Mouse (Mus musculus): ENCODE data around the gene Plekha8. TPM values are rescaled to one million over a fixed set of nuclear protein-coding genes. Genes with fewer than 3 reads are reported as not detected.

The Plekha8 gene
- polyA plus RNA-seq, 2 experiments: 1.7 to 2.6 TPM

- WGBS (ENCODE audit: insufficient replicate concordance): 62% methylated on average over 7 of the region's 7 CpGs
- no peaks in the 10 kb centered on the region for H3K9me3 ChIP-seq (ENCODE audit: control insufficient read depth, low read length)
- no peak overlapping the region for H3K27ac ChIP-seq
- DNase-seq (ENCODE audit: low read depth in 3 of 3, low spot score in 3 of 3): no peak
- H3K36me3 ChIP-seq (replicated peaks; ENCODE audit: control insufficient read depth, insufficient read depth, low read depth): no peaks in the 10 kb centered on the region
- no peak overlapping the region for H3K4me3 ChIP-seq (ENCODE audit: insufficient read depth in 1 of 2, low read depth in 2 of 2, low read length in 2 of 2)
- ATAC-seq (ENCODE audit: insufficient read depth): no peak
- TF ChIP-seq EP300 (IDR thresholded peaks at IDR 0.05; ENCODE audit: low read depth) (no peak), CTCF (IDR thresholded peaks at IDR 0.05; ENCODE audit: low read depth) (no peak)
- no peaks in the 10 kb centered on the region for H3K4me1 ChIP-seq (replicated peaks; ENCODE audit: control insufficient read depth in 2 of 2, insufficient read depth in 2 of 2, low read length in 1 of 2)
- H3K27me3 ChIP-seq (ENCODE audit: control insufficient read depth, insufficient read depth, low read length): no peaks in the 10 kb centered on the region
- no peak overlapping the region for H3K4me2 ChIP-seq (ENCODE audit: low read depth)
- H3K9ac ChIP-seq (replicated peaks): no peak overlapping the region
Measured at GRCm38 (mm10) chr6:54558466-54558865, 36.4 kb upstream of the Plekha8 start.

GRCm38 (mm10) chr6:54562018-54562809 is 32.7 kb upstream of the Plekha8 start:
- ATAC-seq (ENCODE audit: insufficient read depth) (no peak), DNase-seq (ENCODE audit: low read depth in 3 of 3, low spot score in 3 of 3) (no peak)
- TF ChIP-seq CTCF (IDR thresholded peaks at IDR 0.05; ENCODE audit: low read depth): no peak
- no peak for TF ChIP-seq EP300 (IDR thresholded peaks at IDR 0.05; ENCODE audit: low read depth)
- WGBS (ENCODE audit: insufficient replicate concordance): 62% methylated on average over 16 of the region's 17 CpGs
- Histone ChIP-seq H3K4me2 (ENCODE audit: low read depth) (no peak overlapping the region), H3K36me3 (replicated peaks; ENCODE audit: control insufficient read depth, insufficient read depth, low read depth) (no peaks in the 10 kb centered on the region), H3K27ac (no peak overlapping the region), H3K27me3 (ENCODE audit: control insufficient read depth, insufficient read depth, low read length) (peaks cover 28% of the 10 kb centered on the region), H3K4me3 (ENCODE audit: insufficient read depth in 1 of 2, low read depth in 2 of 2, low read length in 2 of 2) (no peak overlapping the region), H3K9me3 (ENCODE audit: control insufficient read depth, low read length) (no peaks in the 10 kb centered on the region), H3K9ac (replicated peaks) (no peak overlapping the region), H3K4me1 (replicated peaks; ENCODE audit: control insufficient read depth in 2 of 2, insufficient read depth in 2 of 2, low read length in 1 of 2) (no peaks in the 10 kb centered on the region)

DNA sequence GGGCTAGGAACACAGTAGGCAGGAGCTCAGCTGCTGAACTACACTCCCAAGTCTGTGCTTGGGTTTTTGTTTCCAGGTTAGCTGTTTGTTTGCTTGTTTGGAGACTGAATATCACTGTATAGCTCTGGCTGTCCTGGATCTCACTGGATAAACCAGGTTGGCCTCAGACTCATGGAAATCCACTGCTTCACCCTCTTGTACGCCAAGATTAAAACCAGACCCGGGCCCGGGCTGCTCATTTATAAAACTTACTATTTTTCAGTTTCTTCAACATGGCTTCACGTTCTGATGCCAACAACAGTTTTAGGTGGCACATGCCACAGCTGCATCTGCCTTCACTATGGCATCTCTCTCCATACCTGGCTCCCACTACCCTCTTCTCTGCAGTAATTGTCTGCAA is 31.4 kb upstream of the Plekha8 start:
- 53% methylated on average over 4 of the region's 4 CpGs for WGBS (ENCODE audit: insufficient replicate concordance)
- Histone ChIP-seq H3K4me1 (replicated peaks; ENCODE audit: control insufficient read depth in 2 of 2, insufficient read depth in 2 of 2, low read length in 1 of 2) (no peaks in the 10 kb centered on the region), H3K4me3 (ENCODE audit: insufficient read depth in 1 of 2, low read depth in 2 of 2, low read length in 2 of 2) (no peak overlapping the region), H3K27ac (no peak overlapping the region), H3K36me3 (replicated peaks; ENCODE audit: control insufficient read depth, insufficient read depth, low read depth) (no peaks in the 10 kb centered on the region), H3K9me3 (ENCODE audit: control insufficient read depth, low read length) (no peaks in the 10 kb centered on the region), H3K27me3 (ENCODE audit: control insufficient read depth, insufficient read depth, low read length) (peaks cover 28% of the 10 kb centered on the region), H3K9ac (replicated peaks) (no peak overlapping the region), H3K4me2 (ENCODE audit: low read depth) (no peak overlapping the region)
- TF ChIP-seq CTCF (IDR thresholded peaks at IDR 0.05; ENCODE audit: low read depth) (no peak), EP300 (IDR thresholded peaks at IDR 0.05; ENCODE audit: low read depth) (no peak)
- no peak for DNase-seq (ENCODE audit: low read depth in 3 of 3, low spot score in 3 of 3)
- ATAC-seq (ENCODE audit: insufficient read depth): no peak

GRCm38 (mm10) chr6:54564506-54564991 is 30.4 kb upstream of the Plekha8 start:
- H3K27ac ChIP-seq: no peak overlapping the region
- H3K27me3 ChIP-seq (ENCODE audit: control insufficient read depth, insufficient read depth, low read length): peaks cover 28% of the 10 kb centered on the region
- no peak overlapping the region for H3K9ac ChIP-seq (replicated peaks)
- H3K9me3 ChIP-seq (ENCODE audit: control insufficient read depth, low read length): no peaks in the 10 kb centered on the region
- no peak overlapping the region for H3K4me3 ChIP-seq (ENCODE audit: insufficient read depth in 1 of 2, low read depth in 2 of 2, low read length in 2 of 2)
- no peaks in the 10 kb centered on the region for H3K4me1 ChIP-seq (replicated peaks; ENCODE audit: control insufficient read depth in 2 of 2, insufficient read depth in 2 of 2, low read length in 1 of 2)
- no peak overlapping the region for H3K4me2 ChIP-seq (ENCODE audit: low read depth)
- DNase-seq (ENCODE audit: low read depth in 3 of 3, low spot score in 3 of 3) (no peak), ATAC-seq (ENCODE audit: insufficient read depth) (no peak)
- no peak for TF ChIP-seq CTCF (IDR thresholded peaks at IDR 0.05; ENCODE audit: low read depth)
- TF ChIP-seq EP300 (IDR thresholded peaks at IDR 0.05; ENCODE audit: low read depth): no peak
- 38% methylated on average over 9 of the region's 9 CpGs for WGBS (ENCODE audit: insufficient replicate concordance)
- no peaks in the 10 kb centered on the region for H3K36me3 ChIP-seq (replicated peaks; ENCODE audit: control insufficient read depth, insufficient read depth, low read depth)

- no peaks in the 10 kb centered on the region for H3K4me1 ChIP-seq (replicated peaks; ENCODE audit: control insufficient read depth in 2 of 2, insufficient read depth in 2 of 2, low read length in 1 of 2)
- DNase-seq (ENCODE audit: low read depth in 3 of 3, low spot score in 3 of 3) (no peak), ATAC-seq (ENCODE audit: insufficient read depth) (no peak)
- 41% methylated on average over 3 of the region's 3 CpGs for WGBS (ENCODE audit: insufficient replicate concordance)
- no peak overlapping the region for H3K27ac ChIP-seq
- H3K4me2 ChIP-seq (ENCODE audit: low read depth): no peak overlapping the region
- H3K36me3 ChIP-seq (replicated peaks; ENCODE audit: control insufficient read depth, insufficient read depth, low read depth): no peaks in the 10 kb centered on the region
- no peak overlapping the region for H3K9ac ChIP-seq (replicated peaks)
- H3K27me3 ChIP-seq (ENCODE audit: control insufficient read depth, insufficient read depth, low read length): peaks cover 28% of the 10 kb centered on the region
- TF ChIP-seq CTCF (IDR thresholded peaks at IDR 0.05; ENCODE audit: low read depth): no peak
- TF ChIP-seq EP300 (IDR thresholded peaks at IDR 0.05; ENCODE audit: low read depth): no peak
- no peaks in the 10 kb centered on the region for H3K9me3 ChIP-seq (ENCODE audit: control insufficient read depth, low read length)
- H3K4me3 ChIP-seq (ENCODE audit: insufficient read depth in 1 of 2, low read depth in 2 of 2, low read length in 2 of 2): no peak overlapping the region
Measured at GRCm38 (mm10) chr6:54565012-54565411, 29.9 kb upstream of the Plekha8 start.

Data from liver, embryonic 14.5 days (tissue).